Mouse (Mus musculus) heart, adult 2 months (tissue): ENCODE results near the gene Ctu2.

Experiments used
- CTCF ChIP-seq: fragments of 200-600 bp; IDR thresholded peaks from 2 replicates; pipeline ENCODE4 v1.8.1; 2022; ENCODE audit warnings: antibody characterized with exemption, mild to moderate bottlenecking, moderate library complexity
- POLR2A ChIP-seq: fragments of 200-500 bp; IDR thresholded peaks from 2 replicates; pipeline ENCODE4 v1.6.1; 2011; ENCODE audit warnings: mild to moderate bottlenecking, low read depth, low read length, control low read depth; ENCODE audit not compliant: insufficient read depth

- no peak for TF ChIP-seq CTCF
- no peak for TF ChIP-seq POLR2A
Measured at GRCm38 (mm10) chr8:122515699-122516098, 39.8 kb downstream of the Ctu2 start.
